Mouse (Mus musculus) hindbrain, postnatal 0 days (tissue): ENCODE data around the gene Mmp21. TPM values are rescaled to one million over a fixed set of nuclear protein-coding genes. Genes with fewer than 3 reads are reported as not detected.
A peak's percentile ranks its signal among the peaks of the same experiment; 100 is the strongest.

Source experiments
- ATAC-seq: fragments of 200-750 bp; cut with Nextera tagmentation; 2 replicates; pipeline ENCODE4 v1.8.0; 2017; ENCODE audit warnings: mild to moderate bottlenecking, moderate TSS enrichment, moderate library complexity
- DNase-seq: peaks from one replicate; pipeline ENCODE4 v3.0.0-alpha.2; 2015; ENCODE audit warnings: low spot score
- H3K27ac ChIP-seq: fragments of 300-500 bp; sonication (generic); 2 replicates; pipeline ENCODE4 v1.5.1; 2014; ENCODE audit warnings: mild to moderate bottlenecking
- H3K27me3 ChIP-seq: fragments of 300-500 bp; sonication (generic); 2 replicates; pipeline ENCODE4 v1.6.1; 2014; ENCODE audit warnings: low read length, mixed read lengths; ENCODE audit not compliant: insufficient read depth
- H3K36me3 ChIP-seq: fragments of 300-500 bp; sonication (generic); 2 replicates; pipeline ENCODE4 v1.6.1; 2014; ENCODE audit warnings: low read length, mixed read lengths; ENCODE audit not compliant: insufficient read depth
- H3K4me1 ChIP-seq: fragments of 300-500 bp; sonication (generic); 2 replicates; pipeline ENCODE4 v1.6.1; 2014; ENCODE audit warnings: antibody characterized with exemption, low read length, mixed read lengths; ENCODE audit not compliant: insufficient read depth
- H3K4me2 ChIP-seq: fragments of 300-500 bp; sonication (generic); 2 replicates; pipeline ENCODE4 v1.6.1; 2014; ENCODE audit warnings: low read depth, mild to moderate bottlenecking, low read length, moderate library complexity, mixed read lengths
- H3K4me3 ChIP-seq: fragments of 300-500 bp; sonication (generic); 2 replicates; pipeline ENCODE4 v1.5.1; 2014; ENCODE audit warnings: low read length
- H3K9ac ChIP-seq: fragments of 300-500 bp; sonication (generic); replicated peaks from 2 replicates; pipeline ENCODE4 v1.6.1; 2014; ENCODE audit warnings: mild to moderate bottlenecking, low read length, moderate library complexity, mixed read lengths
- H3K9me3 ChIP-seq: fragments of 300-500 bp; sonication (generic); 2 replicates; pipeline ENCODE4 v1.6.1; 2016; ENCODE audit warnings: low read length, mixed read lengths
- CTCF ChIP-seq: IDR thresholded peaks from 2 replicates; pipeline ENCODE4 v1.5.1; 2016; ENCODE audit warnings: antibody characterized with exemption, control low read depth, low read depth
- WGBS: fragments of 180-500 bp; shearing (Covaris S2); extraction: QIAGEN DNeasy Blood & Tissue Kit; methylation state at CpG from one replicate; pipeline ENCODE4 v1.1.7; 2014; 5-methylcytosine and 5-hydroxymethylcytosine counted together
- polyA plus RNA-seq: library from polyadenylated mRNA; unstranded; fragments of >200 nt; fragmentation: Nextera tagmentation; extraction: Ambion mirVana; gene quantifications from 2 replicates; pipeline ENCODE4 v1.2.1, GENCODE M21; 2015
- total RNA-seq: library from RNA; depleted of rRNA; stranded (reverse); fragments of >200 nt; gene quantifications from 2 replicates; pipeline ENCODE4 v1.2.3, GENCODE M21; 2014

Gene Mmp21
- total and polyA plus RNA-seq, 2 experiments from 2014 or later = 0.10 TPM; not detected in 1

DNA sequence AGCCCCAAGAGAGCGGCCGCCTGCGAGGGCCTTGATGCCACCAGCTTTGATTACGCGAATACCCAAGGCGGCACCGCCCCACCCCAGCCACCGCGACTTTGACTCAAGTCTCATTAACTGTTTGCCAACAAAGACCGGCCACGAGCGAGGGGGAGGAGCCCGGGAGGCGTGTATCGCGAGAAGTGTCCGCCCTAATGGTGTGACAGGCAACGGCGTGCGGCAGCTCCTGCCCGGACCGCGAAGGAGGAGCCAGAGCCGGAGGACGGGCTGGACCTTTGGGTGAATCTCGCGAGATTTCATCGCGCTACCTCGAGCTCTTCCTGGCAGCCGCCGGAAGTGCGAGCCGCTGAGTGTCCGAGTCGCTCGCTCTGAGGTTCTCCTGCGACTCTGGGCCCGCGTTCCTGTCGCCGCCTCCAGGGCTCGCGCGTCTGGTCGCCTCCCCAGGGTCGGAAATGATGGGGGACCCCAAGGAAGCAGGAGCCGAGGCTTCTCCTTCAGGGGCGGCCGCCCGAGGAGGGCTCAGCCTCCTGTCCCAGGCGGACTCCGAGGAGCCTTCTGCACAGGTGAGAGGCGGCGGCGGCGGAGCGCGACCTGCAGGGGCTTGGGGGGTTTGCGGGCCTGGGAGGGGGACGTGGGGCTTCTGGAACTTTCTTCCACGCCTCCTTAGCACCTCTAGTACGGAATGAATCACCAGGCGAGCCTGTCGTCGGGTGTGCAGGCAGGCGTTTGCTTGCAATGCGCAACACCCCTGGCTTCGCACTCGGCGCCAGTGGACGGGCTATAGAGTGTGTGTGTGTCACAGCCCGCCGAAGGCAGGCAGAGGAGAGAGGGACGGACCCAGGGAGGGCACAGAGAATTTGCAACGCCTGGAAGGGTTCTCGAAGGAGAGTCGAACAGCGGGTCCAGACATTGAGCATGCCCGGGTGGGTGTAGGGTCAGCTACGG is 42.2 kb downstream of the Mmp21 start, which contains the start of gene Edrf1:
TSS of gene Edrf1 (plus strand) at position 183 of the 945 bp plus-strand sequence.
- peak within 1 kb of the TSS; percentile 92 for H3K27ac ChIP-seq
- WGBS = under 1% methylated on average over 80 of the region's 81 CpGs
- H3K36me3 ChIP-seq = peaks cover 13% of the 10 kb centered on the region; the same call in 1 of the 2 replicates
- DNase-seq (peak; percentile 100), ATAC-seq (peak; percentile 99)
- H3K9ac ChIP-seq = peak within 1 kb of the TSS; percentile 78
- no peaks in the 10 kb centered on the region for H3K27me3 ChIP-seq
- H3K4me3 ChIP-seq = peak within 1 kb of the TSS; percentile 78
- no peaks in the 10 kb centered on the region for H3K9me3 ChIP-seq
- H3K4me1 ChIP-seq = peaks cover 7% of the 10 kb centered on the region; the same call in 1 of the 2 replicates
- no peak; the same call in none of the 2 replicates for TF ChIP-seq CTCF
- peak within 1 kb of the TSS; percentile 87 for H3K4me2 ChIP-seq

DNA sequence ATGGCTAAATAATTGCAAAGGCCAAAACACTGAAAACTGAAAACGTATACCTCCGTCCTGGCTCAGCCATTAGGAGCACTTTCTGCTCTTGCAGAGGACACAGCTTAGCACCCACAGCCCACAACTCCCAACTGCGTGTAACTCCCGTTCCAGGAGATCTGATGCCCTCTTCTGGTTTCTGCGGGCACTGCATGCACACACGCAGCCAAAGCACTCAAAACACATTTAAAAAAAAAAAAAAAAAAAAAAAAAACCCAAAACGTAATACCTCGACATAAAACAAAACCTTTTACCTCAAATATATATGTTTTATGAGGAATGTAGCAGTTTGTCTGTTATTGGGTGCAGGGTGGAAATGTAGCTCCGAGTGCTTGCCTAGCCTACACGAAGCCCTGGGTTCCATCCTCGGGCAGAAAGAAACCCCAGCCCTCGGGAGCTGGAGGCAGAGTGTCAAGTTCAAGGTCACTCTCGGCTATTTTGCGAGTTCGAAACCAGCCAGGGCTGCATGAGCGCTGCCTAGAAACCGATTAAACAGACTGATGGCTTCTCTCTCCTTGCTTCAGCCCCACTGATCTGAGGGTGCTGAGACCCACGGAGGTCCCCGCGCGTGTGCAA is 43.0 kb downstream of the Mmp21 start:
- peak overlapping the region; percentile 78 for H3K4me3 ChIP-seq
- H3K27ac ChIP-seq = peak overlapping the region; percentile 92
- H3K9ac ChIP-seq = peak overlapping the region; percentile 64
- peak; percentile 93 for DNase-seq
- H3K36me3 ChIP-seq = peaks cover 8% of the 10 kb centered on the region; the same call in 1 of the 2 replicates
- 1% methylated on average over 21 of the region's 21 CpGs for WGBS
- H3K27me3 ChIP-seq = no peaks in the 10 kb centered on the region
- peaks cover 7% of the 10 kb centered on the region; the same call in 1 of the 2 replicates for H3K4me1 ChIP-seq
- ATAC-seq = no peak; the same call in 1 of the 2 replicates
- TF ChIP-seq CTCF = peak; percentile 85
- no peaks in the 10 kb centered on the region for H3K9me3 ChIP-seq
- H3K4me2 ChIP-seq = peak overlapping the region; percentile 68

DNA sequence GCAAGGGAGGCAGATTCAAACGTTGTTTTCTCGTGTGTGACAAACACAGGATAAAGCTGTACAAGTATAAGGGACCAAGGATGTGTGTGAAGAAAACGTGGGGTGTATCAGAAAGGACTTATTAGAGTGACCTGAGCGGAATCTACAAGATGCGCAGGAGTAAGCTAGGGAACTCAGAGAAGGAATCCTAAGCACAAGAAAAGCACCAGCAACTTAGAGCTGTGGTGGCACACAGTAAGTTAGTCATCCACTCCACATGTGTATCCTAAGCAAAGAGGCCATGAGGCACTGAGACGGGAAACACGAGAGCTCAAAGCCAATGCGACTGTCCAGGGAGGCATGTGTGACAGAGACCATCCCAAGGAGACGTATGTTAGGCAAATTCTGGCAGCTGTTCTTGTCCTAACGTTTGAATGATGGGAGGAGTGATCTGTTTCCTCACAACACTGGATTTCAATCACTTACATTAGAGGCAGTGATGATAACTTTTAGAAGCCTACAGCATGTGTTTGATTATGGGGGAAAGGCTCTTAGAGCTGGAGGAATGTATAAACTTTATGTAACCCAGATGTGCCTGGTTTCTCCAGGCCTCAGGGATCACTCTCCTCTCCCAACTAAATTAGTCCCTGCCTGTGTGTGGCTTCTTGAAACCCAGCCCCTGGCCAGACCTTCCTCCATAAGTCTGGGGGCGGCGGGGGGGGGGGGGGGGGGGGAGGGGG is 44.8 kb downstream of the Mmp21 start:
- DNase-seq (no peak), ATAC-seq (no peak)
- 58% methylated on average over 10 of the region's 12 CpGs for WGBS
- H3K9me3 ChIP-seq = no peaks in the 10 kb centered on the region
- H3K27ac ChIP-seq = no peak overlapping the region
- no peak overlapping the region for H3K9ac ChIP-seq
- H3K4me1 ChIP-seq = peaks cover 7% of the 10 kb centered on the region; the same call in 1 of the 2 replicates
- H3K27me3 ChIP-seq = no peaks in the 10 kb centered on the region
- no peak for TF ChIP-seq CTCF
- H3K4me2 ChIP-seq = no peak overlapping the region
- H3K4me3 ChIP-seq = no peak overlapping the region
- no peaks in the 10 kb centered on the region for H3K36me3 ChIP-seq

DNA sequence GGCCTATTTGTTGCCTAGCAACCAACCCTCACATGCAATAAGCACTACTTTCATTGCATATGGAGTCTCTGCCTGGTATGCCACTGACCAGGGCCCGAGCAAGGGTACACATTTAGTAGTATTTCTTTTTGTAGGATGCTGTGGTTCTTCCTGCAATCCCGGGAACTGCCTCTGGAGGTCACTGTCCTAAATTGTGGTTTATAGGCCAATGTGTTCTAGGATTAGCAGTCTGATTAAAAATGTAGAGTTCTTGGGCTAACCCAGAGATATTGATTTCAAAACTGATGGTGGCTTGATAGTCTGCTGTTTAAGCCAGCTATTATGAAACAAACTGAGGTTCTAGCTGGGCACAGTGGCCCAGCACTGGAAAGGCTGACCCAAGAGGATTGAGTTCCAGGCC is 47.4 kb downstream of the Mmp21 start:
- Histone ChIP-seq H3K9me3 (no peaks in the 10 kb centered on the region), H3K4me3 (no peak overlapping the region), H3K4me2 (no peak overlapping the region), H3K27ac (no peak overlapping the region), H3K27me3 (no peaks in the 10 kb centered on the region), H3K36me3 (no peaks in the 10 kb centered on the region), H3K4me1 (no peaks in the 10 kb centered on the region), H3K9ac (no peak overlapping the region)
- TF ChIP-seq CTCF = peak; percentile 69
- DNase-seq (peak; percentile 67), ATAC-seq (no peak)
- 19% methylated on average over 2 of the region's 2 CpGs for WGBS

DNA sequence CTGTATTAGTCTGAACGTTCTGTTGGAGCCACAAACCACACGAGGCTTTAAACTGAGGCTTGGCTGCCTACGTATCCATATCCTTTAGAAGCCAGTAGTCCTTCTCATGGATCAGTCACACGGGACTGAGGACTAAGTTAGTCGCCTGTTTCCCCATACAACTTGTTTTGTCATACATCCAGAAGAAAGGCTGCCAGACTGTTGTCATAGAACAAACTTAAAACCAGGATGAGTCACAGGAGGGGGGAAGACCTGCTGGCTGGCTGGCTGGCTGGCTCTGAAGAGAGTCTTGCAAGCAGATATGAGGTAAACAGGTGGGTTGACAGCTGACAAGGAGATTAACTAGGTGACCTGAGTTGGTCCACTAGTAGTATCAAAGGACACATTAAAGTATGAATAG is 49.0 kb downstream of the Mmp21 start:
- Histone ChIP-seq H3K4me1 (no peaks in the 10 kb centered on the region), H3K4me3 (no peak overlapping the region), H3K27me3 (no peaks in the 10 kb centered on the region), H3K9ac (no peak overlapping the region), H3K4me2 (no peak overlapping the region), H3K27ac (no peak overlapping the region), H3K36me3 (no peaks in the 10 kb centered on the region), H3K9me3 (no peaks in the 10 kb centered on the region)
- ATAC-seq (no peak), DNase-seq (no peak)
- no peak for TF ChIP-seq CTCF
- 76% methylated on average over 5 of the region's 5 CpGs for WGBS
